Mouse (Mus musculus) megakaryocyte progenitor cell, adult 5-6 weeks (primary cell): ENCODE results near the gene Elfn1. TPM values are rescaled to one million over a fixed set of nuclear protein-coding genes. Genes with fewer than 3 reads are reported as not detected.

Experiments
- ATAC-seq: replicated peaks from 2 replicates; pipeline ENCODE4 v1.8.0; 2016; ENCODE audit warnings: mild to moderate bottlenecking, moderate TSS enrichment, inconsistent platforms; ENCODE audit not compliant: poor library complexity
- total RNA-seq, 2 experiments: library from RNA; stranded (forward) in 1 of 2; stranded (reverse) in 1 of 2; fragments of 157-497, 149-512 nt in 1 of 2; fragments of 200-1000 nt in 1 of 2; gene quantifications; 2 replicates each; pipeline versions ENCODE4 v1.2.3 to v1.2.4; 2015 to 2017

Gene Elfn1
- total RNA-seq, 2 experiments from 2014 or later, result not detected

- no peak for ATAC-seq
These were observed 111.0 kb downstream of the Elfn1 start for GRCm38 (mm10) chr5:140018780-140019179.

DNA sequence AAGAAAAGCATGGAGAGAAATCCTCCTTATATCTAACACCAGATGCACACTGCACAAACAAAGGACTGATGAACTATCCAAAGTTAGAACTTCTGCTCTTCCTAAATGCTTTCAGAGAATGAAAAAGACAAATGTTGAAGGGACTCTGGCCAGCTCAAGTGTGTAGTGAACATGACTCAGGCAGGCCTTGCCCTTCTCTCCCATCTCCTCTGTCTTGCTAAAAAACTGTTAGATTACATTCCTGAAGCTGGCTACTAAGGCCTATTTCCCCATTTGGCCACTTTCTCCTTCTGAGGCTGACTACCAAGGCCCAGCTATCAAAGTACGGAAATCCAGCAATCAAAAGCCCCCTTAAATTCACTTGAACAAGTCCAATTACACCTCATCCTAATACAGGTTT is 111.9 kb downstream of the Elfn1 start:
- no peak for ATAC-seq

DNA sequence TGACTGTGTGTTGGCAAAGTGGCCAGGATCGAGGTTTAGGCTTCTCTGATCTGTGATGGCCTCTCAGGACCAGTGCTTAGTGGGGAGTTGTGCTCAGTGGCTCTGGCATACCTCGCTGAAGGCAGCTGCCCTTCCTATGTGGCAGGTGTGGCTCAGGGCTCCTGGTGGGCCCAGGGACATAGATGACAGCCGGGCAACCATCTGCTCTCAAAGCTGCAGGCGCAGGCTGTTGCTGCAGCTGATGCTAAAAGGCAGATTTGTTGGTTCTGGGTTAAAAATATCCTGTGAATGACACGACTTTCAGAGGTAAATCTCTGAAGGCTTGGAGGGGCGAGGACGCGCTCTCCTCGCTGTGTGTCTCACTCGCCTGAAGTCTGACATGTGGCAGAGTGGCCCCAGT is 114.0 kb downstream of the Elfn1 start:
- no peak for ATAC-seq

- ATAC-seq, result no peak
These were observed 115.1 kb downstream of the Elfn1 start for GRCm38 (mm10) chr5:140022861-140023260.

- ATAC-seq, result 0 out of 2 replicates have a peak, but pooled peaks have one; percentile 34
These were observed 116.3 kb downstream of the Elfn1 start for GRCm38 (mm10) chr5:140023941-140024500.

Other genes with a start within 250 kb of the Elfn1 start
- gene Micall2, start 171.6 kb upstream of the Elfn1 start, total RNA-seq (2015), result 7.0 and 8.0 TPM in 2 replicates
- 2.5 and 3.9 TPM in 2 replicates for gene Micall2, start 171.6 kb upstream of the Elfn1 start, total RNA-seq (2017)
- gene Ints1, start 132.3 kb upstream of the Elfn1 start, total RNA-seq (2015), result 63.8 and 65.1 TPM in 2 replicates
- 41.0 and 47.0 TPM in 2 replicates for gene Ints1, start 132.3 kb upstream of the Elfn1 start, total RNA-seq (2017)
- 11.0 and 13.4 TPM in 2 replicates for gene Mafk, start 116.4 kb upstream of the Elfn1 start, total RNA-seq (2015)
- 22.7 and 27.0 TPM in 2 replicates for gene Mafk, start 116.4 kb upstream of the Elfn1 start, total RNA-seq (2017)
- 0.10 TPM in 1 of 2 replicates, not detected in the other for gene Tmem184a, start 88.0 kb upstream of the Elfn1 start, total RNA-seq (2015)
- gene Tmem184a, start 88.0 kb upstream of the Elfn1 start, total RNA-seq (2017), result not detected in 2 replicates
- not detected in 2 replicates for gene Gm26938, start 81.5 kb upstream of the Elfn1 start, total RNA-seq (2015)
- gene Gm26938, start 81.5 kb upstream of the Elfn1 start, total RNA-seq (2017), result not detected in 2 replicates
- 27.3 and 30.9 TPM in 2 replicates for gene Psmg3, start 81.1 kb upstream of the Elfn1 start, total RNA-seq (2015)
- gene Psmg3, start 81.1 kb upstream of the Elfn1 start, total RNA-seq (2017), result 24.6 and 32.5 TPM in 2 replicates